ENCODE assay signal across 22 mouse cellular contexts in genomic region chr13:24159972-24160371, GRCm38 (mm10).
DNase-seq lines count a peak whose midpoint lies in the region; ATAC-seq and TF ChIP-seq lines count a peak whose summit lies in the region.
"Had no signal": no experiment of that assay in that cellular context is flagged by ENCODE, and none has a peak within 500 bp of the region (broad histone marks: within the 10 kb centered on the region; RNA-seq: fewer than 3 reads in every experiment).

No protein-coding gene starts in this region.

- DNase-seq in heart, adult 8-10 months (ENCODE audit: low spot score): no peak
- DNase-seq in lung, embryonic 14.5 days: no peak
- no peak for DNase-seq in lung, postnatal 25 days (ENCODE audit: low spot score)
- DNase-seq in lung, postnatal 36 days: no peak
- DNase-seq: adrenal gland, postnatal 14 days; cerebellum, adult 2 months; heart, postnatal 10 days; kidney, adult 2 months; kidney, postnatal 25 days; layer of hippocampus, adult 9-11 months; lung, postnatal 14 days had no signal

- H3K27me3 ChIP-seq in heart, embryonic 11.5 days (ENCODE audit: control insufficient read depth, insufficient read depth, low read length): 0 out of 2 replicates have a peak, but pooled peaks cover 4% of the 10 kb centered on the region
- no peaks in the 10 kb centered on the region for H3K27me3 ChIP-seq in lung, embryonic 14.5 days (ENCODE audit: insufficient read depth, low read length)
- H3K27me3 ChIP-seq: embryonic facial prominence, embryonic 12.5 days; forebrain, embryonic 13.5 days; limb, embryonic 15.5 days; midbrain, embryonic 13.5 days; Patski had no signal

- peaks cover 12% of the 10 kb centered on the region for H3K4me1 ChIP-seq in heart, embryonic 11.5 days (ENCODE audit: control insufficient read depth, insufficient read depth, low read length)
- H3K4me1 ChIP-seq in lung, embryonic 14.5 days (ENCODE audit: insufficient read depth): no peaks in the 10 kb centered on the region

- no peak overlapping the region for H3K9ac ChIP-seq in heart, embryonic 11.5 days (ENCODE audit: low read depth, low read length)
- no peak overlapping the region for H3K9ac ChIP-seq in lung, embryonic 14.5 days
- H3K9ac ChIP-seq: embryonic facial prominence, embryonic 12.5 days; forebrain, embryonic 13.5 days; limb, embryonic 15.5 days; midbrain, embryonic 13.5 days had no signal

- WGBS in heart, embryonic 11.5 days (ENCODE audit: insufficient replicate concordance): 15% methylated on average over 4 of the region's 4 CpGs
- WGBS in lung, embryonic 14.5 days: 52% methylated on average over 4 of the region's 4 CpGs

- H3K4me2 ChIP-seq in heart, embryonic 11.5 days: peak overlapping the region; percentile 18
- H3K4me2 ChIP-seq in lung, embryonic 14.5 days: no peak overlapping the region
- H3K4me2 ChIP-seq: embryonic facial prominence, embryonic 12.5 days; forebrain, embryonic 13.5 days; limb, embryonic 15.5 days; midbrain, embryonic 13.5 days had no signal

- no peak for TF ChIP-seq CTCF in lung, embryonic 14.5 days (IDR thresholded peaks at IDR 0.05; ENCODE audit: low read depth)

- no peak overlapping the region for H3K4me3 ChIP-seq in heart, embryonic 11.5 days (ENCODE audit: low read depth, low read length)
- H3K4me3 ChIP-seq in lung, embryonic 14.5 days (ENCODE audit: low read depth, low read length): no peak overlapping the region
- H3K4me3 ChIP-seq: embryonic facial prominence, embryonic 12.5 days; forebrain, embryonic 13.5 days; limb, embryonic 15.5 days; midbrain, embryonic 13.5 days had no signal

- peak overlapping the region; percentile 82 for H3K27ac ChIP-seq in heart, embryonic 11.5 days (ENCODE audit: low read depth, low read length)
- peak overlapping the region; percentile 44; the same call in 1 of the 2 replicates for H3K27ac ChIP-seq in lung, embryonic 14.5 days (ENCODE audit: low read depth)
- H3K27ac ChIP-seq: embryonic facial prominence, embryonic 12.5 days; forebrain, embryonic 13.5 days; limb, embryonic 15.5 days; midbrain, embryonic 13.5 days had no signal

- H3K9me3 ChIP-seq in heart, embryonic 11.5 days (replicated peaks; ENCODE audit: control insufficient read depth, low read length): no peaks in the 10 kb centered on the region
- no peaks in the 10 kb centered on the region; the same call in 1 of the 2 replicates for H3K9me3 ChIP-seq in lung, embryonic 14.5 days (ENCODE audit: low read depth, low read length)
- H3K9me3 ChIP-seq: embryonic facial prominence, embryonic 12.5 days; forebrain, embryonic 13.5 days; limb, embryonic 15.5 days; midbrain, embryonic 13.5 days had no signal

- ATAC-seq in heart, embryonic 11.5 days (replicated peaks; ENCODE audit: insufficient number of reproducible peaks, low FRiP score, low TSS enrichment): peak; percentile 27; the same call in 1 of the 2 replicates
- no peak for ATAC-seq in lung, embryonic 14.5 days (ENCODE audit: insufficient read depth)
- ATAC-seq in erythroid progenitor cell, adult 5-6 weeks (replicated peaks; ENCODE audit: low FRiP score, poor library complexity, severe bottlenecking): peak; percentile 48
- ATAC-seq in megakaryocyte progenitor cell, adult 5-6 weeks (replicated peaks; ENCODE audit: poor library complexity): peak; percentile 39; the same call in 1 of the 2 replicates
- no peak for ATAC-seq in CD4-positive, CD25-positive, alpha-beta regulatory T cell, adult 4 months
- ATAC-seq: activated CD4-positive, CD25-positive, alpha-beta regulatory T cell, adult 4 months; forebrain, embryonic 13.5 days; hindbrain, embryonic 16.5 days; midbrain, embryonic 13.5 days; Patski had no signal

- H3K36me3 ChIP-seq in heart, embryonic 11.5 days (ENCODE audit: control insufficient read depth, insufficient read depth, low read length): no peaks in the 10 kb centered on the region
- H3K36me3 ChIP-seq in lung, embryonic 14.5 days (ENCODE audit: insufficient read depth): no peaks in the 10 kb centered on the region

Comparison
In these comparisons a context has a peak if more than half of its experiments do, and no peak if none do; other contexts are left out.
1. ATAC-seq: peak in heart, embryonic 11.5 days (single experiment), erythroid progenitor cell, adult 5-6 weeks (single experiment) and megakaryocyte progenitor cell, adult 5-6 weeks (single experiment); none in lung, embryonic 14.5 days (single experiment) and CD4-positive, CD25-positive, alpha-beta regulatory T cell, adult 4 months (single experiment).